Mouse (Mus musculus): ENCODE data around the gene Jazf1. TPM values are rescaled to one million over a fixed set of nuclear protein-coding genes. Genes with fewer than 3 reads are reported as not detected.

Jazf1 gene
- 10 to 100 TPM in 1 of 2 experiments, 1 to 10 TPM in 1; 6.2 to 13.1 TPM for polyA plus RNA-seq (2017; shearing (Covaris generic))

GRCm38 (mm10) chr6:53067989-53068874 is at the start of gene Jazf1:
Gene Jazf1, minus strand, starts transcription at chr6:53068631.

Other genes with a start within 250 kb of the Jazf1 start
- 1 to 10 TPM in 1 of 2 experiments, under 1 TPM in 1; 0.40 to 3.9 TPM for gene Creb5, start 218.6 kb upstream of the Jazf1 start, polyA plus RNA-seq (2017; shearing (Covaris generic))